Mouse (Mus musculus): Measurements from ENCODE around the gene Htr6. TPM values are rescaled to one million over a fixed set of nuclear protein-coding genes. Genes with fewer than 3 reads are reported as not detected.

Gene Htr6
- polyA plus RNA-seq, 1 experiment from 2014 or later = 0.11 TPM

Other genes with a start within 250 kb of the Htr6 start
- gene Pla2g5, start 212.1 kb downstream of the Htr6 start, polyA plus RNA-seq (2014; fragmentation: Nextera tagmentation; extraction: Ambion mirVana) = 0.12 TPM in 1 of 2 replicates, not detected in the other
- gene Gm13030, start 201.6 kb downstream of the Htr6 start, polyA plus RNA-seq (2014; fragmentation: Nextera tagmentation; extraction: Ambion mirVana) = not detected in 2 replicates
- not detected in 2 replicates for gene Pla2g2e, start 197.6 kb downstream of the Htr6 start, polyA plus RNA-seq (2014; fragmentation: Nextera tagmentation; extraction: Ambion mirVana)
- gene Otud3, start 161.6 kb downstream of the Htr6 start, polyA plus RNA-seq (2014; fragmentation: Nextera tagmentation; extraction: Ambion mirVana) = 3.6 and 3.7 TPM in 2 replicates
- not detected in 2 replicates for gene Rnf186, start 108.5 kb downstream of the Htr6 start, polyA plus RNA-seq (2014; fragmentation: Nextera tagmentation; extraction: Ambion mirVana)
- gene Tmco4, start 102.7 kb downstream of the Htr6 start, polyA plus RNA-seq (2014; fragmentation: Nextera tagmentation; extraction: Ambion mirVana) = 1.0 and 1.4 TPM in 2 replicates
- 51.8 and 53.8 TPM in 2 replicates for gene Nbl1, start 17.4 kb upstream of the Htr6 start, polyA plus RNA-seq (2014; fragmentation: Nextera tagmentation; extraction: Ambion mirVana)
- gene Minos1, start 55.5 kb upstream of the Htr6 start, polyA plus RNA-seq (2014; fragmentation: Nextera tagmentation; extraction: Ambion mirVana) = 404 and 456 TPM in 2 replicates
- gene Capzb, start 117.3 kb upstream of the Htr6 start, polyA plus RNA-seq (2014; fragmentation: Nextera tagmentation; extraction: Ambion mirVana) = 278 and 307 TPM in 2 replicates
- gene Pqlc2, start 235.1 kb upstream of the Htr6 start, polyA plus RNA-seq (2014; fragmentation: Nextera tagmentation; extraction: Ambion mirVana) = 13.0 and 16.1 TPM in 2 replicates
- gene Akr7a5, start 235.2 kb upstream of the Htr6 start, polyA plus RNA-seq (2014; fragmentation: Nextera tagmentation; extraction: Ambion mirVana) = 121 and 139 TPM in 2 replicates